Mouse (Mus musculus) urinary bladder, postnatal 14 days (tissue): ENCODE data around the gene Mast3.
"Not testable (repeated sequence)": the region's sequence is repeated elsewhere in the genome, so short reads cannot be mapped to it uniquely, and the experiment has no call there.

Experiments
- DNase-seq: peaks from one replicate; pipeline ENCODE4 v3.0.0; 2021; ENCODE audit warnings: low spot score

Gene Mast3

DNA sequence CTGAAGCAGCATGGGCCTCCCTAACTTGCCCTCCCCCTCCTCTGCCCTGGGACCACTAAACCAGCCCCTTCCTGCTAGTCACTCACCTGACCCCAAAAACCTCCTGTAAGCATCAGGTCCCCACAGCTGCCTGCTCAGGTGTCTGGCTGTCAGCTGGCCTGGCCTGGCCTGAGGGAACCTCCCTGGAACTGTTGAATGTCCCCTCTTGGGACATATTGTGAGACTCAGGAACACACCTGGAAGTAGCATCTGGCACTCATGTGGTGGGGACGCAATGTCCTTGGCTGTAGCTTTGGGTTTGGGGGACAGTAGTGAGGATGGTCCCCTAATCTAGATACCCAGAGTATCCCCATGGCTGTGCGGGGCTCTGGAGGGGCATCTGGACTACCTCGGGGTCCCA, 29.2 kb upstream of the Mast3 start:
- DNase-seq: no peak

GRCm38 (mm10) chr8:70833520-70833919, 28.7 kb upstream of the Mast3 start:
- DNase-seq: peak; percentile 70

DNA sequence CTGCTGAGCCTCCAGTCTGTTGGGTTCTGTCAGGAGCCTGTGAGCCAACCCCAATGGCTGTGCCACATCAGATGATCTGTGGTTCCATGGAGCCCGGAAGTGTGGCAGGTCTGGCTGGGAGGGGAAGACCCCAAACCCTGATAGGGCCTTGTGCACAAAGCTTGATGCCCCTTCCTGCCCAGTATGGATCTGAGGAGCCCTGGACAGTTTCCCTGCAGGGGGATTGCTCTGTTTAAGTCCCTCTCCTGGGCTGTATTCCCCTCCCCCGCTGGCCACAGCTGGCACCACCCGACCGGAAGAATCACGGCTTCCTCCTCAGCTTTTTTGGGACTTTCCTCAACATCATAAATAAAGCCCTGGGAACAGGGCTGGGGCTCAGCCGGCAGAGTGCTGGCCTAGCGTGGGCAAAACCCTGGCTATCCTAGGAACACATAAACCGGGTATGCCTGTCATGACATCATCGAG, 28.2 kb upstream of the Mast3 start:
- DNase-seq: no peak

- DNase-seq: no peak
These were observed 27.5 kb upstream of the Mast3 start for GRCm38 (mm10) chr8:70832371-70832770.

GRCm38 (mm10) chr8:70831517-70831916, 26.7 kb upstream of the Mast3 start:
- no peak for DNase-seq

DNA sequence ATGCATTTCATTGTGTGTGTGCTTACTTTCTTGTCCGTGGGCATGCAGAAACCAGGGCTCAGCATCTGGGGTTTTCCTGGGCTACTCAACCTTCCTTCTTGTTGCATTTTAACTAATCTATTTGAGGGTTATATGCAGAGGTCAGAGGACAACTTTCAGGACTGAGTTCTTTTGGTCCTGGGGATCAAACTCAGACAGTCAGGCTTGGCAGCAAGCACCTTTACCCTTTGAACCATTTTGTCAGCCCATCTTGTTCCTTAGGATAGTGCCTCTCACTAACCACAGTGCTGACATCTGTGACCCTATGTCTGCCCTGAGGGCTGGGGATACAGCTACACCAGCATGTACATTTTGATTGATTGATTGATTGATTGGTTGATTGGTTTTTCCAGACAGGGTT, 22.9 kb upstream of the Mast3 start:
- no peak for DNase-seq

DNA sequence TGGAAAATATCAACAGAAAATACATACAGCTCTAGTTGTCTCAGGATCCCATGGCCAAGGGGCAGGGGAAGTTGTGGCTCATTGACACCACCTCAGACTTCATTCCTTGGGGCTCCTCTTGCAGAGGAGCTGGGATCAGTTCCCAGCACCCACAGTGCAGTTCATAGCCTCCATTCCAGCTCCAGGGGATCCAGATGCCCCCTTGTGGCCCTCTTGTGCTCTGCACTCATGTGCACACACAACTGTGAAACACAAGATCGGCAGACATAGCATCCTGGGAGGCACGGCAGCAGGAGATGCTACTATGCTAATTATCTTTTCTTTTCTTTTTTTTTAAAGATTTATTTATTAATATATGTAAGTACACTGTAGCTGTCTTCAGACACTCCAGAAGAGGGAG, 22.2 kb upstream of the Mast3 start:
- no peak for DNase-seq

GRCm38 (mm10) chr8:70825816-70826215, 21.0 kb upstream of the Mast3 start:
- DNase-seq: peak; percentile 47

GRCm38 (mm10) chr8:70823802-70824201, 18.9 kb upstream of the Mast3 start:
- DNase-seq: no peak

GRCm38 (mm10) chr8:70822594-70822993, 17.7 kb upstream of the Mast3 start:
- DNase-seq: not testable (repeated sequence)

DNA sequence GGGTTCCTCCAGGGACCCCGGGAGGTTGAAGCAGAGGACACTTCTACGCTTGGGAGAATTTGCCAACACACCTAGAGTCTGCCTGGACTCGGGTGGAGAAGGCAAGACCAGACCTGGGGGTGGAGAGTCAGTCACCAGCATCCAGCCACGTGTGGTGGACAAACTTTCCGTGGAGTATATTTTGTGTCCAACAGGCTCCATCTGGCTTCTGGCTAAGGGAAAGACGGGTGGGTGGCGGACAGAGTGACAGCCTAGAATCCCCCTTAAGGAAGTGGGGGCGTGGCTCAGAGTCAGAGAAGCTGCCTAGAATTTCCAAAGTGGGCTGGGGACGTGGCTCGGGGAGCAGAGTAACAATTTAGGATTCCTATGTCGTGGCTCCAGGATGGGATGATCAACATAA, 17.1 kb upstream of the Mast3 start:
- no peak for DNase-seq

- DNase-seq: peak; percentile 70
These were observed 16.6 kb upstream of the Mast3 start for GRCm38 (mm10) chr8:70821399-70821962.

DNA sequence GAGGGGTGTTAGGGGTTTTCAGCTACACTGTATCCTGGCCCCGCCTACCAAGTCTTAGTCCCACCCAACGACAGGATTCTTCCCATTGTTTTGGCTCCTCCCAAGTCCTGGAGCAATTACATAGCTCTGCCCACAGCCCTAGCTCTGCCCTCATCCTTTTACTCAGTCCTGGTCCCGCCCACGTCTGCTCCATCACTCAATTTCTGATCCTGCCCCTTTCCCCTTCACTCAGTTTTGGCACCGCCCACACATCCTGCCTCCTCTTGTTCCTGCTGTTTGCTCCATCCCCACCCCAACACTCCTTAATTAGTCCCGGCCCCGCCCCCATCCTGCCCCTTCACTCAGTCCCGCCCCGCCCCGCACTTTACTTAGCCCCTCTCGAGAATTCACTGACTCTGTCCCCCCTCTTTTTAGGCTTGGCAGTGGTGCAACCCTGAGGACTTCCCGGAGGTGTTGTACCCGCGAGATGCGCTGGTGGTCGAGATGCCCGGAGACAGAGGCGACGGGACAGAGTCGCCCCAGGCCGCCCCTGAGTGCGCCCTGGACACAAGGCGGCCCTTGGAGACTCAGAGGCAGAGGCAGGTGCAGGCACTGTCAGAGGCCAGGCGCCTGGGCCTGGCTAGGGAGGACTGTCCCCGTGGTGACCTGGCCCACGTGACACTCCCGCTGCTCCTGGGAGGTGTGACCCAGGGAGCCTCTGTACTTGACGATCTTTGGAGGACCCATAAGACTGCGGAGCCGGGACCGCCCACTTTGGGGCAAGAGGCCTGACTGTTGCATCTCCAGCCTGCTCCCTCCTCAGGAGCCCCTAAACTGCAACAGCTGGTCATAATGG, 15.5 kb upstream of the Mast3 start:
- DNase-seq: peak; percentile 75

DNA sequence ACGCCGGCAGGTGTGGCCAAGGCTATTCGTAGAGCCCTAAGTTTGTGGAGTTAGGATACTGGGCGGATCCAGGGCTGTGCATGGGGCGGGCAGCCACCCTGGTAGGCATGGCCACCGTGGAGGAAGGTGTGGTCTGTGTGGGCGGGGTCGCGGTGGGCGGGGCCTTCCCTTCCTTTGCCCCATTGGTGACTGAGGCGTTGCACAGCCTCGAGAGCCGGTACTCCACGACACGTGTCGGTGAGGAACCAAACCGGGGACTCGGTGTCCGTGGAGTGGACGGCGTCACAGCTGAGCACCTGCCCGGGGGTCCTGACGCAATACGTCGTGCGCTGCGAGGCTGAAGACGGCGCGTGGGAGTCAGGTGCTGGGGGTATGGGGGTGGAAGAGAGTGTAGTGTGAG, 11.8 kb upstream of the Mast3 start:
- peak; percentile 67 for DNase-seq

- DNase-seq: no peak
These were observed 8.0 kb upstream of the Mast3 start for GRCm38 (mm10) chr8:70812885-70813284.

GRCm38 (mm10) chr8:70812055-70812454, 7.2 kb upstream of the Mast3 start:
- no peak for DNase-seq

GRCm38 (mm10) chr8:70810962-70811680, 6.3 kb upstream of the Mast3 start:
- no peak for DNase-seq

GRCm38 (mm10) chr8:70808955-70809701, 4.3 kb upstream of the Mast3 start:
- DNase-seq: no peak

- no peak for DNase-seq
These were observed 3.4 kb upstream of the Mast3 start, which contains the start of gene Il12rb1 for GRCm38 (mm10) chr8:70808239-70808638. Gene Il12rb1 (plus strand): TSS chr8:70808449.

GRCm38 (mm10) chr8:70807304-70807703, 2.5 kb upstream of the Mast3 start:
- DNase-seq: no peak

- no peak for DNase-seq
These were observed 1.7 kb upstream of the Mast3 start for GRCm38 (mm10) chr8:70806541-70806940.
